ENCODE assay signal across 8 mouse cellular contexts in the genomic region with DNA sequence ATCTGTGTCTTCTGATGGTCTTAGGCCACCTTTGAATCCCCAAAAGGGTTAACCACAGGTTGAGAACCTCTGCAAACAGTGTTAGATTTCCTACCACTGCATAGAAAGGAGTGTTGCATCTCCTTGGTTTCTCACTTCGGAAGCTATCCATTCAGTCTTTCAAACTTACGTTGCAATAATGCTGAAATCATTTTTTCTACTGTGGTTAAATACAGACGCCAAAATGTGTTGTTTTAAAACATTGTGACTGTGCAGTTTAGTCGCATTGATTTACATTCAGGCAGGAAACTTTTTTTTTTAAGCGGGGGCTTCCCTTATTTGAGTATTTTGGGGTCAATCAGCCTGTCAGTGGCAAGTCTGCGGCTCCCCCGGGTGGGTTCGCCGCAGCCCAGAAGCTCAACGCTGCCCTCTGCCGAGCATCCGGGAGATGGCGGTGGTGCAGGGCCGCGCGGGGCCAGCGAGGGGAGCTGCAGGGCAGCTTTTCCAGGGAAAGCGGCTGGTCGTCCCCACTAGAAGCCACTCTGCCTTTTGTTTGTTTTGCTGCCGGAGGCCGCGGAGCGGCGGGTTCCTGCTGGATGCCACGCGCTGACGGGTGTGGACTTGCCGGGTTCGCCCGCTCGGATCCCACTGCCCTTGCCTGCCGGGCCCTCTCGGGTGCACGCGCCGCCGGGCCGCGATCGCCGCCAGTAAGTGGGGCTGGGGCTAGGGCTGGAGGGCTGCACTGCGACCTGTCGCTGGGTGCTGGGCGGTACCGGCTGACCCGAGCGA. TPM values are rescaled to one million over a fixed set of nuclear protein-coding genes. Genes with fewer than 3 reads are reported as not detected.
A peak's percentile ranks its signal among the peaks of the same experiment; 100 is the strongest.
DNase-seq lines count a peak whose midpoint lies in the region; ATAC-seq and TF ChIP-seq lines count a peak whose summit lies in the region.

No protein-coding gene starts in this region.

- no peaks in the 10 kb centered on the region for H3K27me3 ChIP-seq in embryonic facial prominence, embryonic 12.5 days
- no peaks in the 10 kb centered on the region for H3K27me3 ChIP-seq in kidney, adult 2 months (replicated peaks; ENCODE audit: control insufficient read depth, insufficient read depth, low read length)
- no peaks in the 10 kb centered on the region for H3K27me3 ChIP-seq in limb, embryonic 12.5 days
- H3K27me3 ChIP-seq in midbrain, embryonic 14.5 days (ENCODE audit: control insufficient read depth, insufficient read depth, low read length): no peaks in the 10 kb centered on the region

- H3K4me2 ChIP-seq in embryonic facial prominence, embryonic 12.5 days (replicated peaks): peak overlapping the region; percentile 64
- peak overlapping the region; percentile 67 for H3K4me2 ChIP-seq in limb, embryonic 12.5 days
- peak overlapping the region; percentile 79 for H3K4me2 ChIP-seq in midbrain, embryonic 14.5 days (ENCODE audit: low read length)

- peak overlapping the region; percentile 95 for H3K9ac ChIP-seq in embryonic facial prominence, embryonic 12.5 days
- peak overlapping the region; percentile 92 for H3K9ac ChIP-seq in limb, embryonic 12.5 days (replicated peaks)
- peak overlapping the region; percentile 98 for H3K9ac ChIP-seq in midbrain, embryonic 14.5 days (replicated peaks; ENCODE audit: low read length)

- H3K36me3 ChIP-seq in embryonic facial prominence, embryonic 12.5 days: no peaks in the 10 kb centered on the region
- no peaks in the 10 kb centered on the region for H3K36me3 ChIP-seq in kidney, adult 2 months (ENCODE audit: control insufficient read depth, insufficient read depth, low read length)
- H3K36me3 ChIP-seq in limb, embryonic 12.5 days: peaks cover 7% of the 10 kb centered on the region
- 0 out of 2 replicates have a peak, but pooled peaks cover 2% of the 10 kb centered on the region for H3K36me3 ChIP-seq in midbrain, embryonic 14.5 days (ENCODE audit: control insufficient read depth, insufficient read depth, low read length)

- TF ChIP-seq POLR2A in kidney, adult 2 months (IDR thresholded peaks at IDR 0.05; ENCODE audit: low read depth, low read length): no peak

- H3K4me1 ChIP-seq in embryonic facial prominence, embryonic 12.5 days: peaks cover 24% of the 10 kb centered on the region
- H3K4me1 ChIP-seq in kidney, adult 2 months (ENCODE audit: control insufficient read depth, insufficient read depth, low read length): peaks cover 3% of the 10 kb centered on the region; the same call in 1 of the 2 replicates
- H3K4me1 ChIP-seq in limb, embryonic 12.5 days (replicated peaks): peaks cover 28% of the 10 kb centered on the region
- H3K4me1 ChIP-seq in midbrain, embryonic 14.5 days (ENCODE audit: control insufficient read depth, insufficient read depth, low read length): peaks cover 16% of the 10 kb centered on the region

- ATAC-seq in embryonic facial prominence, embryonic 12.5 days (ENCODE audit: insufficient number of reproducible peaks, insufficient read depth, low FRiP score, low TSS enrichment): peak; percentile 70
- ATAC-seq in limb, embryonic 12.5 days (ENCODE audit: insufficient number of reproducible peaks, insufficient read depth, low FRiP score, low TSS enrichment, low read depth): peak; percentile 40; the same call in 1 of the 2 replicates
- ATAC-seq in midbrain, embryonic 14.5 days (ENCODE audit: low FRiP score, low TSS enrichment): peak; percentile 85

- peak; percentile 93 for TF ChIP-seq CTCF in kidney, adult 2 months (conservative IDR thresholded peaks at IDR 0.05; ENCODE audit: insufficient read depth, insufficient read length, low read depth, low read length)

- H3K4me3 ChIP-seq in embryonic facial prominence, embryonic 12.5 days: peak overlapping the region; percentile 87
- H3K4me3 ChIP-seq in kidney, adult 2 months (ENCODE audit: insufficient read depth, low read depth, low read length): peak overlapping the region; percentile 68
- H3K4me3 ChIP-seq in limb, embryonic 12.5 days (replicated peaks): peak overlapping the region; percentile 72
- peak overlapping the region; percentile 86 for H3K4me3 ChIP-seq in midbrain, embryonic 14.5 days (replicated peaks; ENCODE audit: low read depth, low read length)

- peak; percentile 83 for DNase-seq in 3T3-L1 (ENCODE audit: low read depth, low spot score)
- DNase-seq in adrenal gland, postnatal 36 days: peak; percentile 95 to 96
- DNase-seq in heart, adult 18-20 months: peak; percentile 94 to 97
- DNase-seq in kidney, adult 2 months: peak; percentile 93
- DNase-seq in midbrain, embryonic 14.5 days: peak; percentile 95
- DNase-seq in spleen, adult 12 weeks (ENCODE audit: low spot score): peak; percentile 86

- H3K9me3 ChIP-seq in embryonic facial prominence, embryonic 12.5 days: no peaks in the 10 kb centered on the region
- no peaks in the 10 kb centered on the region for H3K9me3 ChIP-seq in limb, embryonic 12.5 days
- H3K9me3 ChIP-seq in midbrain, embryonic 14.5 days (ENCODE audit: control insufficient read depth, low read length): no peaks in the 10 kb centered on the region

- peak overlapping the region; percentile 89 for H3K27ac ChIP-seq in embryonic facial prominence, embryonic 12.5 days
- H3K27ac ChIP-seq in kidney, adult 2 months (ENCODE audit: insufficient read depth, low read depth, low read length): peak overlapping the region; percentile 59
- H3K27ac ChIP-seq in limb, embryonic 12.5 days: peak overlapping the region; percentile 96
- peak overlapping the region; percentile 98 for H3K27ac ChIP-seq in midbrain, embryonic 14.5 days (replicated peaks; ENCODE audit: low read depth, low read length)

- WGBS in embryonic facial prominence, embryonic 12.5 days: 2% methylated on average over 47 of the region's 47 CpGs
- WGBS in kidney, adult 2 months: under 1% methylated on average over 47 of the region's 47 CpGs
- 3% methylated on average over 47 of the region's 47 CpGs for WGBS in limb, embryonic 12.5 days
- whole genome bisulfite sequencing in midbrain, embryonic 14.5 days: 2% methylated on average over 47 of the region's 47 CpGs

RNA-seq across cellular contexts. Expression of a gene that starts 4.0 kb away (rescaled TPM):
- 10 to 100 TPM; 17.5 to 20.4 TPM for total RNA-seq in adrenal gland, postnatal 36 days (2021)
- polyA plus RNA-seq in embryonic facial prominence, embryonic 12.5 days (2016; fragmentation: Nextera tagmentation; extraction: Ambion mirVana): 32.0 and 33.1 TPM in 2 replicates
- 10 to 100 TPM; 10.7 to 12.2 TPM for total RNA-seq in heart, adult 18-20 months (2021)
- 8.2 and 8.9 TPM in 2 replicates for polyA plus RNA-seq in kidney, adult 2 months (2012; rRNA removed)
- polyA plus RNA-seq in limb, embryonic 12.5 days (2016; fragmentation: Nextera tagmentation; extraction: Ambion mirVana): 35.1 and 37.8 TPM in 2 replicates
- polyA plus RNA-seq in midbrain, embryonic 14.5 days (2014; fragmentation: Nextera tagmentation; extraction: Ambion mirVana): 41.3 and 46.2 TPM in 2 replicates

RNA-seq across cellular contexts. Expression of a gene that starts 4.1 kb away (rescaled TPM):
- 100 to 1,000 TPM in 1 of 2 experiments, 10 to 100 TPM in 1; 77.1 to 101 TPM for total RNA-seq in adrenal gland, postnatal 36 days (2021)
- 42.9 and 43.1 TPM in 2 replicates for polyA plus RNA-seq in embryonic facial prominence, embryonic 12.5 days (2016; fragmentation: Nextera tagmentation; extraction: Ambion mirVana)
- total RNA-seq in heart, adult 18-20 months (2021): 10 to 100 TPM; 32.0 to 33.2 TPM
- polyA plus RNA-seq in kidney, adult 2 months (2012; rRNA removed): 93.3 and 100.0 TPM in 2 replicates
- polyA plus RNA-seq in limb, embryonic 12.5 days (2016; fragmentation: Nextera tagmentation; extraction: Ambion mirVana): 40.6 and 41.4 TPM in 2 replicates
- 66.6 and 71.2 TPM in 2 replicates for polyA plus RNA-seq in midbrain, embryonic 14.5 days (2014; fragmentation: Nextera tagmentation; extraction: Ambion mirVana)

Comparison
In these comparisons a context has a peak if more than half of its experiments do, and no peak if none do; other contexts are left out.
1. Peak in every context shown above with its lines: DNase-seq, ATAC-seq, H3K4me3 ChIP-seq and H3K27ac ChIP-seq.